Mouse (Mus musculus) T-helper 1 cell (primary cell): ENCODE measurements around the gene Fads2.

Experiments
- in situ Hi-C: fragments of 300-600 bp; cut with MboI, MseI; formaldehyde crosslinking; loops from one replicate; pipeline ENCODE4 v1.15.1; 2025; ENCODE audit warnings: high pct_unique_total_duplicates

Fads2 gene

GRCm38 (mm10) chr19:10104234-10104633, 2.7 kb upstream of the Fads2 start:
- in situ Hi-C loops, result loop anchor here (5.0 to 10.0 kb wide), 2 partner anchors 83 to 1351 kb away; no protein-coding TSS in a partner anchor

- in situ Hi-C loops, result loop anchor here (5.0 to 10.0 kb wide), 2 partner anchors 85 to 1353 kb away; no protein-coding TSS in a partner anchor
These were observed 631 bp upstream of the Fads2 start for GRCm38 (mm10) chr19:10102054-10102700.

GRCm38 (mm10) chr19:10100631-10101071, 895 bp downstream of the Fads2 start:
- in situ Hi-C loops, result loop anchor here (5.0 to 10.0 kb wide), 2 partner anchors 87 to 1354 kb away; no protein-coding TSS in a partner anchor

DNA sequence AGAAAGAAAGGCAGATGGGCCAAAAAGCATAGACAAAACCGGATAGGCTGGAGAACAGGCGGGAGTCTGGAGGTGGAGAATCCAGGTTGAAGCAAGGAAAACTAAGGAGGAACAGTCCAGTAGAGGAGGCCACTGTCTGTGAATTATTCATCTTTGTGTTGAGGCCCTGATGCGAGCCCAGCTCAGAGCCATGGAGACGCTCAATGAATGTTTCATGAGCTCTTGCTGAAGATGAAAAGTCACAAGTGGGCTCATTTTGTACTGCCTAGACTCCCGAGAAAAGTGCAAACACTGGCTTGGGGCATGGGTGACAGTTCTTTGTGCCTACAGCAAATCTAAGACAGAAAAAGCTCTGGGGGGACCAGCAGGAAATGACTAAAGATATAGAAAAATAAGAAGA, 3.7 kb downstream of the Fads2 start:
- in situ Hi-C loops, result no loop called here

GRCm38 (mm10) chr19:10096371-10096876, 5.1 kb downstream of the Fads2 start:
- in situ Hi-C loops, result no loop called here

- in situ Hi-C loops, result no loop called here
These were observed 6.9 kb downstream of the Fads2 start for GRCm38 (mm10) chr19:10094695-10095094.

DNA sequence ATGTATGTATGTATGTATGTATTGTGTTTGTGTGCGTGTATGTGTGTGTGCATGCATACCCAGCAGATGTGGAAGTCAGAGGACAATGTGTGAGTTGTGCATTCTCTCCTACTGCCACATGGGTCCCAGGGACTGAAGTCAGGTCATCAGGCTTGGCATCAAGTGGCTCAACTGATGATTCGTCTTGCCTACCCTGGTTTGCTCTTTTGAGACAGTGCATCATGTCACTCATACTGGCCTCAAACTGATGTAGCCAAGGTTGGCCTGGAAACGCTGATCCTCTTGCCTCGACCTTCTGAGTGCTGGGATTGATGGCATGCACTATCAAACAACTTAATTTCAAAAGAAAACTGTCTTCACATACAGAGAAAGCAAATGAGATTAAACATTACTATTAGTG, 7.7 kb downstream of the Fads2 start:
- in situ Hi-C loops, result no loop called here

DNA sequence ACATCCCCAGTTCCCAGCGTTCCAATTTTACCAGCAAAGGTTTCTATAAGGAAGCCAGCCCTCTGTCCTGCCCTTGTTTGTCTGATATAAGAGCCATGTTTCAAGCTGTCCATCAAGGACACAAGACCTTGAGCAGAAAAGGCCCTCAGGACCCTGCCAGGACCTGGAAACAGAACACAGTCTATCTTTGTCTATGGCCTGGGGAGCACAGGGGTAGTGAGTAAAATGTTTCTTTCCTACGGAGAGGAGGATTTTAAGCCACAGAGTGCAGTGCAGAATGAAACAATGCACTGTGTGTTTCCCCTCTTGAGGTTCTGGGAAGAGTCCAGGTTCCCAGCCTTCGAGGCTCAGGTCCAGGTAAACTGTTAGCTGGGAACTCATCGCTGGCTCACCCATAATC, 14.6 kb downstream of the Fads2 start:
- in situ Hi-C loops, result no loop called here

DNA sequence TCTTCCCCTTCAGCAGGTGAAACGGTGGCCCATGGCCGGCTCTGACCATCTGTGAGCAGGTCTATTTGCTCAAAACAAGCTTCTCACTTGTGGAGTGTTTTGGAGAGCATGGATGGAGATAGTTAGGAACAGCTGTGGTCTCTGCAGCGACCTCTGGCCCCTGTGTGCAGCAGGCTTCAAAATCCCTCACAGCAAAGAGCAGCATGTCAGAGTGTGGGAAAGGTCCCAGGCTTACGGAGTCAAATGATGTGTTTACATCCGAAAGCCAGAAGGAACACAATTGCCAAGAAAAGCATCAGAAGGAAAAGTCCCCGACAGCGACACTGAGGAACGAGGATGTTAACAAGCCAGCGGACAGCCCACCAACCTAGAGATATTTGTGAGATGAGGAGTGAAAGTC, 16.1 kb downstream of the Fads2 start:
- in situ Hi-C loops, result no loop called here

GRCm38 (mm10) chr19:10082105-10082504, 19.4 kb downstream of the Fads2 start:
- in situ Hi-C loops, result no loop called here

DNA sequence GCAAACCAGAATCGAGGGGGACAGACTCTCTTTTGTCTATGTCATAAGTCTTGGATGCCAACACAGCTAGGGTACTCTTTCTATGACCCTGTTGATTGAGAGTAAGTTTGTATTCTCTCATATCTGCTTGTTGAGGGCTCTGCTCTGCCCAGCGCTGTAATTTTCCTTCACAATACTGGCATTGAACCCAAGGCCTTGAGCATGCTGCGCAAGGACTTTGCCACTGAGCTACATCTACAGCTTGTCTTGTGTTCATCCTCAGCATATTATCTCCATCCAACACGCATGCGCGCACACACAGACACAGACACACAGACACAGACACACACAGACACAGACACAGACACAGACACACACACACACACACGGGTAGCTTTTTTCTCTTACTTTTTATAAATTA, 21.2 kb downstream of the Fads2 start:
- in situ Hi-C loops, result no loop called here

DNA sequence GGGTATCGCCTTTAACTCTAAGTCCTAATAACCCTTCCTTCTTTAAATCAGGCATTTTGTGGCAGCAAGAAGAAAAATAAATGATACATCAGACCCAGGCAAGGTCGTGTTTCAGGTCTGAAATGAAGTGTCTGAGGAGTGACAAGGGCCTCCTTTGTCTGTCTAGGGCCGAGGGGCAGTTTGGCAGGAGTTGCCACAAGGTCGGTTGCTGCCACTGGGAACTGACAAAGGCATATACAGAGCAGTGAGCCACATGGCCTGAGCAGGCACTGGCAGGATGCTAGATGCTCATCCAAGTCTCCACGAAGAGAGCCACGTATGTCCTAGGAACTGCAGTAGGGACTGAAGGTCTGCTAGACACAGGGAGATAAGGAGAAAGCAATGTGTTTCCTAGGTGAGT, 23.2 kb downstream of the Fads2 start:
- in situ Hi-C loops, result no loop called here

DNA sequence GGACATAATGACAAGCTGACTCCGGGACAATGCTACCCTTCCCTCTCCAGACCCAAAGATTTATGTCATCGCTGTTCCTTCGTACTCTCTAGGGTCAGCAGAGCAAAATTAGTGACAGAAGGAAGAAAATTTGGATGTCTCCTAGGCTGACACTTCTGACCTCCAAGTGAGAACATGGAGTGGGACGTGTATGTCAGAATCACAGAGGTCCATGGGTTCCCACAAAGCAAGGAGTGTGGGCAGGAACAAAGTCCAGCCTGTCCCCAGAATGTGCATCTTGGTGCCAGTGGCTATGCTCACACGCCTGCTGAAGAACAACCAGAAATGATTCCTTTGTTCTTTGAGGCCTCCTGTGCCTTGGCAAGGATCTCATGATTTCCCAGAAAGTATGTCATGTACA, 28.4 kb downstream of the Fads2 start:
- in situ Hi-C loops, result no loop called here

GRCm38 (mm10) chr19:10071892-10072291, 29.7 kb downstream of the Fads2 start:
- in situ Hi-C loops, result no loop called here

- in situ Hi-C loops, result no loop called here
These were observed 30.4 kb downstream of the Fads2 start for GRCm38 (mm10) chr19:10071166-10071565.

- in situ Hi-C loops, result no loop called here
These were observed 31.2 kb downstream of the Fads2 start for GRCm38 (mm10) chr19:10070186-10070980.

DNA sequence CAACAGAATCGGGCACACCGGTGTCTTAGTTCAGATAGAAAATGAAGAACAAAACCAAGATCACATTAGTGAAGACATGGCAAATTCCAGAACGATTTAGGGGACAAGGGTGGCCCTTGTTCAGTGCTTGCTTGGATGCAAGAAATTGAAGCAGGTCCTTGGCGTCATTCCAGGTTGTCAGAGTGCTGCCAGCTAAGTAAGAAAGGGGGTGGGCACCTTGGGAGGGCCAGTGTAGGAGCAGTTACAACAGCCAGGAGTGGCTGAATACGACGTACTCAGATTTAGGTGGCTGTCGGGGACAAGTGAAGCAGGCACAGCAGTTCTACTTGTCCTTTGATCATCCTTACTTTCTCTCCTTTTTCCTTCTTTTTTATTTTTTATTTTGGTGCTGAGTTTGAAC, 33.8 kb downstream of the Fads2 start:
- in situ Hi-C loops, result no loop called here

GRCm38 (mm10) chr19:10066502-10066901, 35.0 kb downstream of the Fads2 start:
- in situ Hi-C loops, result no loop called here

DNA sequence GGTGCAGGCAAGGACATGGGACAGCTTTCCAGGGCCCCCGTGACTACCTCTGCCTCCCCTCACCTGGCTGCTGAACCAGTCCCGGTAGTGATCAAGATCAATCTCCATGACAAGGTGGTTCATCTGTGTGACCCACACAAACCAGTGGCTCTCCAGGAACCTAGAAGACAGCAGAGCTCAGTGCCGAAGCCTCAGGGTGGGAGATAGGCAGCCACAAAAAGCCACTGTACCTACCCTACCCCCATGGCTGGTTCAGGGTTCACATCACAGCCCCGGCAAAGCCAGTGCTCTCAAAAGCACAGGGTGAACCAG, 35.4 kb downstream of the Fads2 start:
- in situ Hi-C loops, result no loop called here

- in situ Hi-C loops, result no loop called here
These were observed 35.9 kb downstream of the Fads2 start for GRCm38 (mm10) chr19:10065465-10066188.

DNA sequence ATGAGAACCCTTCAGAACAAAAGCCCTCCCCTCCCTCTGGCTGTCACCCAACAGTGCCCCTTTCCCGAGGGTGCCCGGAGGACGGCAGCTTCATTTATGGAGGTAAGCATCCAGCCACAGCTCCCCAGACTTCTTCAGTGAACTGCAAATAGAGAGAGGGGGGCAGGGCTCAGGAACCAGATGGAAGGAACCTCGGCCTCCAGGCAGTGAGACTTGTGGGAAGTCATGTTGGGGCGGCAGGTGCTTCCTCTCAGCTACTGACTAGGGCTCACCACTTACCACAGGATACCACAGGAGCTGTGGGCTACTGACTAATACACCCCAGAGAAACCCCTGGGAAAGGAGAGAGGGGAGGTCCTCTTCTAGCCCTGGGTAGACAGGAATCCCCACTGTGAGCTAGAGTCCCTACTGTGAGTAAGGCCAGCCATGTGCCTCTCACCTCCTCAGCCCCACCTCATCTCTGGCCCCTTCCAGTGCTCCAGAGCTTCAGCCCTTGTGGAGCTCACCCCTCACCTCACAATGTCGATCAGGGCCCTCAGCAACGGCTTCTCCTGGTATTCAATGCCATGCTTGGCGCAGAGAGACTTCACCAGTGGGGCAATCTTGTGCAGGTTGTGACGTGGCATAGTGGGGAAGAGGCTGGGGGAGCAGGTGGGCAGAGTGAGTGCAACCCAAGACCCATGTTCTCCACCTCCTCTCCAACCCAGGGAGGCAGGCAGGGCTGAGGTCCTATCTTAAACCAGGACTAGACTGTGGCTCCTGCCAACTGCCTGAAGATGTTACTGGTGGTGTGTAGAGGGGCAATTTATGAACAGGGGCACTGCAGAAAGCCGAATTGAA, 37.2 kb downstream of the Fads2 start:
- in situ Hi-C loops, result no loop called here
